Mouse (Mus musculus) embryonic facial prominence, embryonic 15.5 days (tissue): Measurements from ENCODE around the gene Mob3a. TPM values are rescaled to one million over a fixed set of nuclear protein-coding genes. Genes with fewer than 3 reads are reported as not detected.

Experiments used
- ATAC-seq: fragments of 200-750 bp; cut with Nextera tagmentation; 2 replicates; pipeline ENCODE4 v1.8.0; 2017; ENCODE audit warnings: low read depth, moderate TSS enrichment; ENCODE audit not compliant: insufficient number of reproducible peaks, low FRiP score, low TSS enrichment
- H3K27ac ChIP-seq: fragments of 300-500 bp; sonication (generic); replicated peaks from 2 replicates; pipeline ENCODE4 v1.5.1; 2015; ENCODE audit warnings: mild to moderate bottlenecking, inconsistent platforms
- H3K27me3 ChIP-seq: fragments of 300-500 bp; sonication (generic); 2 replicates; pipeline ENCODE4 v1.6.1; 2015; ENCODE audit warnings: inconsistent platforms
- H3K36me3 ChIP-seq: fragments of 300-500 bp; sonication (generic); 2 replicates; pipeline ENCODE4 v1.6.1; 2015; ENCODE audit warnings: mild to moderate bottlenecking, inconsistent platforms
- H3K4me1 ChIP-seq: fragments of 300-500 bp; sonication (generic); 2 replicates; pipeline ENCODE4 v1.6.1; 2015; ENCODE audit warnings: inconsistent platforms
- H3K4me2 ChIP-seq: fragments of 300-500 bp; sonication (generic); replicated peaks from 2 replicates; pipeline ENCODE4 v1.6.1; 2015; ENCODE audit warnings: mild to moderate bottlenecking, inconsistent platforms
- H3K4me3 ChIP-seq: fragments of 300-500 bp; sonication (generic); replicated peaks from 2 replicates; pipeline ENCODE4 v1.5.1; 2015; ENCODE audit warnings: mild to moderate bottlenecking, inconsistent platforms
- H3K9ac ChIP-seq: fragments of 300-500 bp; sonication (generic); 2 replicates; pipeline ENCODE4 v1.6.1; 2015; ENCODE audit warnings: inconsistent platforms
- H3K9me3 ChIP-seq: fragments of 300-500 bp; sonication (generic); replicated peaks from 2 replicates; pipeline ENCODE4 v1.6.1; 2016; ENCODE audit warnings: inconsistent platforms
- WGBS: fragments of 180-500 bp; shearing (Covaris S2); methylation state at CpG from one replicate; pipeline ENCODE4 v1.1.7; 2015; 5-methylcytosine and 5-hydroxymethylcytosine counted together
- polyA plus RNA-seq: library from polyadenylated mRNA; unstranded; fragments of >200 nt; fragmentation: Nextera tagmentation; extraction: Ambion mirVana; gene quantifications from 2 replicates; pipeline ENCODE4 v1.2.1, GENCODE M21; 2015

Mob3a gene
- polyA plus RNA-seq, 1 experiment from 2014 or later, result 51.8 TPM

GRCm38 (mm10) chr10:80668614-80669013, 33.2 kb downstream of the Mob3a start:
- H3K27me3 ChIP-seq, result no peaks in the 10 kb centered on the region
- H3K4me3 ChIP-seq, result no peak overlapping the region
- ATAC-seq, result no peak
- H3K4me1 ChIP-seq, result peaks cover 87% of the 10 kb centered on the region
- WGBS, result 71% methylated on average over 11 of the region's 11 CpGs
- H3K4me2 ChIP-seq, result no peak overlapping the region
- no peak overlapping the region; the same call in 1 of the 2 replicates for H3K27ac ChIP-seq
- H3K9me3 ChIP-seq, result no peaks in the 10 kb centered on the region
- H3K9ac ChIP-seq, result no peak overlapping the region
- peaks cover 64% of the 10 kb centered on the region for H3K36me3 ChIP-seq

GRCm38 (mm10) chr10:80666837-80667412, 34.9 kb downstream of the Mob3a start:
- no peak for ATAC-seq

GRCm38 (mm10) chr10:80665981-80666733, 35.6 kb downstream of the Mob3a start:
- H3K4me2 ChIP-seq, result no peak overlapping the region
- no peak overlapping the region for H3K4me3 ChIP-seq
- H3K4me1 ChIP-seq, result peaks cover 70% of the 10 kb centered on the region
- ATAC-seq, result no peak
- no peaks in the 10 kb centered on the region for H3K27me3 ChIP-seq
- H3K9ac ChIP-seq, result no peak overlapping the region
- peaks cover 52% of the 10 kb centered on the region for H3K36me3 ChIP-seq
- H3K9me3 ChIP-seq, result no peaks in the 10 kb centered on the region
- H3K27ac ChIP-seq, result peak overlapping the region; percentile 88
- WGBS, result 71% methylated on average over 10 of the region's 10 CpGs

More at GRCm38 (mm10) chr10:80666837-80667412, 34.9 kb downstream of the Mob3a start:
- Histone ChIP-seq H3K27ac (peak overlapping the region; percentile 9), H3K36me3 (peaks cover 60% of the 10 kb centered on the region), H3K4me3 (no peak overlapping the region), H3K27me3 (no peaks in the 10 kb centered on the region), H3K9ac (no peak overlapping the region), H3K4me1 (peaks cover 76% of the 10 kb centered on the region), H3K9me3 (no peaks in the 10 kb centered on the region), H3K4me2 (no peak overlapping the region)
- WGBS, result 75% methylated on average over 19 of the region's 19 CpGs

- WGBS, result 49% methylated on average over 4 of the region's 4 CpGs
- peak overlapping the region; percentile 88 for H3K27ac ChIP-seq
- ATAC-seq, result no peak
- H3K4me3 ChIP-seq, result no peak overlapping the region
- peak overlapping the region; percentile 42; the same call in 1 of the 2 replicates for H3K4me2 ChIP-seq
- no peaks in the 10 kb centered on the region for H3K9me3 ChIP-seq
- no peaks in the 10 kb centered on the region for H3K27me3 ChIP-seq
- peaks cover 65% of the 10 kb centered on the region for H3K4me1 ChIP-seq
- H3K9ac ChIP-seq, result no peak overlapping the region
- peaks cover 46% of the 10 kb centered on the region for H3K36me3 ChIP-seq
These were observed 36.3 kb downstream of the Mob3a start for GRCm38 (mm10) chr10:80665459-80665858.

- Histone ChIP-seq H3K4me2 (peak overlapping the region; percentile 42), H3K4me3 (peak overlapping the region; percentile 21), H3K27ac (peak overlapping the region; percentile 88), H3K9ac (no peak overlapping the region), H3K27me3 (no peaks in the 10 kb centered on the region), H3K9me3 (no peaks in the 10 kb centered on the region), H3K36me3 (peaks cover 42% of the 10 kb centered on the region), H3K4me1 (peaks cover 61% of the 10 kb centered on the region)
- peak; percentile 30 for ATAC-seq
- 8% methylated on average over 10 of the region's 10 CpGs for WGBS
These were observed 36.8 kb downstream of the Mob3a start for GRCm38 (mm10) chr10:80665016-80665380.

GRCm38 (mm10) chr10:80664197-80665015, 37.4 kb downstream of the Mob3a start:
- Histone ChIP-seq H3K36me3 (peaks cover 36% of the 10 kb centered on the region), H3K4me3 (peak overlapping the region; percentile 21), H3K4me1 (peaks cover 56% of the 10 kb centered on the region), H3K4me2 (peak overlapping the region; percentile 42), H3K9me3 (no peaks in the 10 kb centered on the region), H3K27me3 (no peaks in the 10 kb centered on the region), H3K9ac (no peak overlapping the region), H3K27ac (peak overlapping the region; percentile 88)
- ATAC-seq, result peak; percentile 75
- WGBS, result 14% methylated on average over 16 of the region's 16 CpGs

- Histone ChIP-seq H3K4me2 (no peak overlapping the region), H3K9me3 (no peaks in the 10 kb centered on the region), H3K4me1 (peaks cover 56% of the 10 kb centered on the region), H3K36me3 (peaks cover 28% of the 10 kb centered on the region), H3K27me3 (no peaks in the 10 kb centered on the region), H3K4me3 (no peak overlapping the region), H3K27ac (peak overlapping the region; percentile 88), H3K9ac (no peak overlapping the region)
- ATAC-seq, result no peak
- 40% methylated on average over 5 of the region's 5 CpGs for WGBS
These were observed 38.1 kb downstream of the Mob3a start for GRCm38 (mm10) chr10:80663485-80664196.

GRCm38 (mm10) chr10:80661149-80661548, 40.6 kb downstream of the Mob3a start:
- WGBS, result 41% methylated on average over 5 of the region's 5 CpGs
- no peak for ATAC-seq
- H3K9me3 ChIP-seq, result no peaks in the 10 kb centered on the region
- peaks cover 3% of the 10 kb centered on the region; the same call in 1 of the 2 replicates for H3K36me3 ChIP-seq
- no peak overlapping the region for H3K27ac ChIP-seq
- H3K27me3 ChIP-seq, result no peaks in the 10 kb centered on the region
- no peak overlapping the region for H3K4me3 ChIP-seq
- H3K4me1 ChIP-seq, result peaks cover 50% of the 10 kb centered on the region
- H3K4me2 ChIP-seq, result no peak overlapping the region
- H3K9ac ChIP-seq, result no peak overlapping the region

- no peak overlapping the region for H3K9ac ChIP-seq
- H3K4me2 ChIP-seq, result no peak overlapping the region; the same call in 1 of the 2 replicates
- H3K36me3 ChIP-seq, result no peaks in the 10 kb centered on the region
- H3K4me1 ChIP-seq, result peaks cover 46% of the 10 kb centered on the region
- no peaks in the 10 kb centered on the region for H3K27me3 ChIP-seq
- no peak for ATAC-seq
- H3K4me3 ChIP-seq, result peak overlapping the region; percentile 30
- WGBS, result 9% methylated on average over 10 of the region's 10 CpGs
- H3K9me3 ChIP-seq, result no peaks in the 10 kb centered on the region
- H3K27ac ChIP-seq, result peak overlapping the region; percentile 44; the same call in 1 of the 2 replicates
These were observed 42.6 kb downstream of the Mob3a start for GRCm38 (mm10) chr10:80659213-80659612.

GRCm38 (mm10) chr10:80658841-80659202, 43.0 kb downstream of the Mob3a start:
- Histone ChIP-seq H3K4me2 (no peak overlapping the region), H3K9me3 (no peaks in the 10 kb centered on the region), H3K36me3 (no peaks in the 10 kb centered on the region), H3K4me3 (no peak overlapping the region), H3K4me1 (peaks cover 44% of the 10 kb centered on the region), H3K27ac (no peak overlapping the region; the same call in 1 of the 2 replicates), H3K9ac (no peak overlapping the region), H3K27me3 (no peaks in the 10 kb centered on the region)
- 65% methylated on average over 4 of the region's 4 CpGs for WGBS
- no peak for ATAC-seq
